Mouse (Mus musculus) retina, postnatal 7 days (tissue): ENCODE data around the gene Ksr1.

Source experiments
- DNase-seq: peaks from one replicate; pipeline ENCODE4 v3.0.0-alpha.2; 2012; ENCODE audit warnings: low read depth, low spot score

Gene Ksr1

GRCm38 (mm10) chr11:78982513-78983291 is 163.5 kb downstream of the Ksr1 start:
- DNase-seq: no peak

DNA sequence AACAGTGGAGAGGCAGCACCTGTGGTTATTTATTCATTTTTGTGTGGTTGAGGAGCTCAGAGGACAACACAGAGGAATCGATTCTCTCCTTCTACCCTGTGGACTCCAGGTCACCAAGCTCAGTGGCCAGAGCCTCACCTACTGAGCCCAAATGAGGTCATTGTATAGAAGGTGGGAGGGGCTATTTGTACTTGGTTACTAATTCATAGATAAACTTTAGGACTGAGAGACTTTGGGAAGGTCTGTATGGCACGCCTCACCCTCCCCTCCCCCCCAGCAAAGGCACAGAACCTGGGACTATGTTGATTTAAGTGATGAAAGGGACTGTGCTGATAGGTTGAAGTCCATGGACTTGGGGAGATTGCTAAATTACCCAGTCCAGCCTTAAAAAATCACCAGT is 164.2 kb downstream of the Ksr1 start:
- no peak for DNase-seq

DNA sequence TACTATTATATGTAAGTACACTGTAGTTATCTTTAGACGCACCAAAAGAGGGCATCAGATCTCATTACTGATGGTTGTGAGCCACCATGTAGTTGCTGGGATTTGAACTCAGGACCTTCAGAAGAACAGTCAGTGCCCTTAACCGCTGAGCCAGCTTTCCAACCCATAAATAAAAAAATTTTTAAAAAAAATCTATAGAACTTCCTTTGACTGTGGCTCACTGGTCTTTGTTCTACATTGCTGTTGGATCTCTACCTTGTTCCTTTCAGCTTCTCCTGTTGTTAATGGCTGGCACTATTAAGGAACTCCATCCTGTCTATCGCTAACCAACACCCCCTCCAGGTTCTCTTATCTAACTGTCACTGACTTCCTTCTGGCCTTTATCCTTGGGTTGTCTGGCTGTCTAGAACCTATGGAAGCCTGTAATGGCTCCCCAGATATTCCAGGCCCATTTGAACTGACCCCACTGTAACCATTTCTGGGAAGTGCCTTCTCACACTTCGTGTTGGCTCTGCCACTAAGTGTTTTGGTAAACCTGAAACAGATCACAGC is 166.0 kb downstream of the Ksr1 start:
- DNase-seq: no peak

- DNase-seq: no peak
Measured at GRCm38 (mm10) chr11:78978176-78979019, 167.8 kb downstream of the Ksr1 start.

GRCm38 (mm10) chr11:78976731-78977510 is 169.3 kb downstream of the Ksr1 start:
- DNase-seq: no peak

GRCm38 (mm10) chr11:78973381-78974150 is 172.6 kb downstream of the Ksr1 start:
- DNase-seq: no peak

GRCm38 (mm10) chr11:78972811-78973351 is 173.3 kb downstream of the Ksr1 start:
- DNase-seq: no peak

- no peak for DNase-seq
Measured at GRCm38 (mm10) chr11:78972328-78972727, 173.9 kb downstream of the Ksr1 start.

- no peak for DNase-seq
Measured at GRCm38 (mm10) chr11:78971746-78972145, 174.5 kb downstream of the Ksr1 start.

GRCm38 (mm10) chr11:78971096-78971495 is 175.1 kb downstream of the Ksr1 start:
- DNase-seq: no peak

GRCm38 (mm10) chr11:78968121-78968520 is 178.1 kb downstream of the Ksr1 start:
- DNase-seq: no peak

DNA sequence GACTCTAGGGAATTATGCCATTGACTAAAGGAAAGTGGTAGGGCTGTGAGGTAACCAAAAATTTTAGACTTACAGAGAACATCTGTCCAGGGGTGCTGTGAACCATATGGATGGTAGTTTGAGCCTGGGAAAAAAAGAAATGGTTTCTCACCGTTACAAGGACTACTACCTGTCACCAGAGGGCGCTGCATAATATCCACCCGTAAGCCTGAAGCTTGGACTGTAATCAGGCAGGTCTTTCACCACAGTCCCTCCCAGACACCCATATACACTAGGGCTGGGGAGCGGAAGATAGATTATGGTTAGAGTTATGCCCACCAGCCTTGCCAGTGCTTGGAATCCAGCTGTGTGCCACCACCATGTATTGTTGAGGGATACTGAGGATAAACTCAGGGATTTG is 178.8 kb downstream of the Ksr1 start:
- peak; percentile 41 for DNase-seq
